Mouse (Mus musculus) E14TG2a.4 (cell line): ENCODE data around the gene Mindy1.

ENCODE experiments used
- CTCF ChIP-seq: conservative IDR thresholded peaks from 2 replicates; pipeline ENCODE4 v1.5.1; 2014; ENCODE audit warnings: low read length
- NANOG ChIP-seq: IDR thresholded peaks from 2 replicates; pipeline ENCODE4 v1.6.1; 2014; ENCODE audit warnings: borderline replicate concordance, low read length, mixed read lengths

DNA sequence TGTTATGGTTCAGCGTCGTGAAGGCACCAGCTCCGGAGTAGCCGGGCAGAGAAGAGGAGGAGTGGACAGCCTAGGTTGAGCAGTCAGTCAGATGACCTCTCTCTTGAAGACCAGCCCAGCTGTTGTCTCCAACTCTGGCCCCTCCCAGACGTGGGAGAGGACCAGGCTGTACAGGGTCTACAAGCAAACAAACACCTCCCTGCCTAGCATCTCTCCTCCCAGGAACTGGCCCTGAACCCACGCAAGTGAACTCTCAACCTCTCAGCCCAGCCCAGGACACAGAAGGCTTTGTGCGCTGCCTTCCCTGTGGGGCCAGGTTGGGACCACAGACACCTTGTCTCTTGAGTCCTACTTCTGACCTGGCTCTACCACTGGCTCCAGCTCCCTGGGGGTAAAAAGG, 26.0 kb downstream of the Mindy1 start, which contains the start of gene Anxa9:
- no peak for TF ChIP-seq CTCF
- no peak for TF ChIP-seq NANOG
